Mouse (Mus musculus) telencephalon, adult 2 months (tissue): ENCODE results near the gene Umad1.

Experiments
- DNase-seq: peaks from one replicate; pipeline ENCODE4 v3.0.0-alpha.2; 2011; ENCODE audit warnings: low read depth, low spot score

Gene Umad1

GRCm38 (mm10) chr6:8474316-8474715, 215.2 kb downstream of the Umad1 start:
- DNase-seq: no peak

GRCm38 (mm10) chr6:8474820-8475219, 215.7 kb downstream of the Umad1 start:
- no peak for DNase-seq

- no peak for DNase-seq
Measured at GRCm38 (mm10) chr6:8479176-8479575, 220.1 kb downstream of the Umad1 start.

GRCm38 (mm10) chr6:8484437-8485275, 225.6 kb downstream of the Umad1 start:
- no peak for DNase-seq

- no peak for DNase-seq
Measured at GRCm38 (mm10) chr6:8485414-8486175, 226.5 kb downstream of the Umad1 start.

GRCm38 (mm10) chr6:8486391-8487043, 227.4 kb downstream of the Umad1 start:
- DNase-seq: no peak

- no peak for DNase-seq
Measured at GRCm38 (mm10) chr6:8487044-8487853, 228.2 kb downstream of the Umad1 start.

GRCm38 (mm10) chr6:8488249-8488648, 229.2 kb downstream of the Umad1 start:
- no peak for DNase-seq

- DNase-seq: no peak
Measured at GRCm38 (mm10) chr6:8489266-8489665, 230.2 kb downstream of the Umad1 start.

GRCm38 (mm10) chr6:8489938-8490585, 231.0 kb downstream of the Umad1 start:
- no peak for DNase-seq

- DNase-seq: no peak
Measured at GRCm38 (mm10) chr6:8492248-8492647, 233.2 kb downstream of the Umad1 start.

GRCm38 (mm10) chr6:8495109-8495826, 236.2 kb downstream of the Umad1 start:
- no peak for DNase-seq

- DNase-seq: no peak
Measured at GRCm38 (mm10) chr6:8495827-8496222, 236.7 kb downstream of the Umad1 start.

- DNase-seq: no peak
Measured at GRCm38 (mm10) chr6:8497234-8497867, 238.3 kb downstream of the Umad1 start.

- no peak for DNase-seq
Measured at GRCm38 (mm10) chr6:8497868-8498257, 238.8 kb downstream of the Umad1 start.

GRCm38 (mm10) chr6:8498961-8499360, 239.9 kb downstream of the Umad1 start:
- no peak for DNase-seq

GRCm38 (mm10) chr6:8503953-8504352, 244.9 kb downstream of the Umad1 start:
- DNase-seq: no peak

GRCm38 (mm10) chr6:8504521-8505228, 245.6 kb downstream of the Umad1 start:
- DNase-seq: no peak

- DNase-seq: no peak
Measured at GRCm38 (mm10) chr6:8506631-8507030, 247.5 kb downstream of the Umad1 start.
